Mouse (Mus musculus) v-Abl transformed pro-B cells (cell line): ENCODE measurements around the gene Olfr1314.

Source experiments
- in situ Hi-C, 2 experiments: fragments of 400-800 bp; cut with MboI; formaldehyde crosslinking; loops; one replicate each; pipeline ENCODE4 v1.15.1; 2025; ENCODE audit not compliant: unreplicated experiment in 2 of 2

The Olfr1314 gene

DNA sequence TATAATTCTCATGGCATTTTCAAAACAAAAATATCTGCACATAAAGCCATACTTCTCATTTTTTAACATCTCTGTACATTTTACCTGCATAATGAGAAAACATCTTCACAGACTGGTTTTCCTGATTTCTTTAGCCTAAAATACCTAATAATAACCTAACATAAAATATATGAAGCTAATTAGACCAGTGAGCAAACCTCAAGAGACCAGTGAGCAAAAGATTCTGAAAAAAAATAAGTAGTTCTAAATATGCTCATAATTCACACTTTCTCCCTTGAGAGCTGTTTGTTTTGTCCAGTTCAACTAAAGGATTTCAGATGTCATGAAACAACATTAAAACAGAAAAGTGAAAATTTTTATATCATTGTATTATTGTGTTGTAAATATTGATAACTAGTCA, at the start of gene Olfr1314:
Gene Olfr1314 (minus strand): TSS at position 101 of the 400 bp plus-strand sequence.
- in situ Hi-C loops: no loop called here

- in situ Hi-C loops: no loop called here
These were observed 43.4 kb upstream of the Olfr1314 start, which contains the start of gene Olfr1317 for GRCm38 (mm10) chr2:112140029-112140428. Gene Olfr1317 (plus strand): TSS chr2:112140329.

DNA sequence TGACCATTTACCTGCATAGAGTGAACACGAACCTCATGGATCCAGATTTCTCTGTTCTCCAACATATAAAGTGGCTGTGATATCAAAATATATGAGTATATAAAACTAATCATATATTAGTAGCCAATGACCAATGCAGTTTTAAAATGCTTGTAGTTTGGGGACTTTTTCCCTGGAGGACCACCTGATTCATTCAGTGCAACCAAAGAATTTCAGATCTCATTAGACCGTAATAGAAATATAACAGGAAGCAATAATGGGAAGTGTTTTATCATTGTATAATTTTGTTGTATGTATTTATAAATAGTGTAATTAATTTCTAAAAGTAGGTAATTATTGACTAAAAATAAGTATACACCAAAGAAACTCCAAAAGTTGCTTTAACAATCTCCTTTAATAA, 38.3 kb upstream of the Olfr1314 start, which contains the start of gene Olfr1316:
Gene Olfr1316 (minus strand): TSS at position 101 of the 400 bp plus-strand sequence.
- in situ Hi-C loops: no loop called here

DNA sequence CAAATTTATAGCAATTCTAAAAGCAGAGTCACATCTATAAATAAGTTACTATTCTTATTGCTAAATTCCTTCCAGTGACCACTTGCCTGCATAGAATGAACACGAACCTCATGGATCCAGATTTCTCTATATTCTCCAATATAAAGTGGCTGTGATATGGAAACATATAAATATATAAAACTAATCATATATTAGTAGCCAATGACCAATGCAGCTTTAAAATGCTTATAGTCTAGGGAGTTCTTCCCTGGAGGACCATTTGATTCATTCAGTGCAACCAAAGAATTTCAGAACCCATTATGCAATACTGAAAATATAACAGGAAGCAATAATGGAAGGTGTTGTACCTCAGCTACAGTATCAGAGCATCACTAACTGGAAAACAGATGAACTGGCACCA, 18.8 kb upstream of the Olfr1314 start, which contains the start of gene Olfr1315-ps1:
Gene Olfr1315-ps1 (minus strand): TSS at position 101 of the 400 bp plus-strand sequence.
- in situ Hi-C loops: no loop called here

GRCm38 (mm10) chr2:112077743-112078142, 18.8 kb downstream of the Olfr1314 start, which contains the start of gene Olfr1313:
Gene Olfr1313 (minus strand): TSS chr2:112077843.
- in situ Hi-C loops: no loop called here

DNA sequence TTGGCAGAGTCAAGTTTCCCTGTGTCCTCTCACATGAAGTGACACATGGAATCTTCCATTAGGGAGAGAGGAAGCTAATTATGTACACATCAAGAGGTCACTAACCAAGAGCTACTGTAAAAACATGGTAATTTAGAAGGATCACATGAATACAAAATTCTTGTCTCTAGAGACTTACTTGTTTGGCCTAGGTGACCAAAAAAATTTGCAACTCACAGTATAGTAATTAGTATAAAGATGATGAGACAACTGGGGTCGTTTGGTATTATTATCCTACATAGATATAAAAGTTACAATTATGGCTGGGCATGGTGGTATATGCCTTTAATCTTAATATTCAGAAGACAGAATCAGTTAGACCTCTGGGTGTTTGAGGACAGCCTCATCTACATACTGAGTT, 46.4 kb downstream of the Olfr1314 start, which contains the start of gene Olfr1312:
Gene Olfr1312 (minus strand): TSS at position 101 of the 400 bp plus-strand sequence.
- in situ Hi-C loops: no loop called here
